In the genomic region with DNA sequence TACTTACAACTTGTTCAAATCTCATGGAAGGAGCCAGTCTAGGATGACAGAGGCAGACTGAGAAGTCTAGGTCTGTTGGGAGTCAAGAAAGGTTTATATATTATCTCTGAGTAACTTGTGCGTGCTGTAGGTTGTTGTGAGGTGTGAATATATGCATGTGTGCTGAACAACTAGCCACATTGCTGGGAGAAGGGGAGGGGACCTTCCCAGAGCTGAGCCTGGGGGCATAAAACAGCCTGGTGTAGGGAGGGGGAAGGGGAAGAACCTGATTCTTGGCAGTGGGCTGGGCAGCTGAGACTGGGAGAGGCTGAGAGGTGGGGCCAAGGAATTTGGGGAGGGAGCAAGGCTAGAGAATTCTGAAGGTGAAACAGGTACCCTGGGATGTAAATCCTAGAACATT, we compare ENCODE assay signal across 25 mouse cellular contexts. TPM values are rescaled to one million over a fixed set of nuclear protein-coding genes. Genes with fewer than 3 reads are reported as not detected.
"Had no signal": no experiment of that assay in that cellular context is flagged by ENCODE, and none has a peak within 500 bp of the region (broad histone marks: within the 10 kb centered on the region; RNA-seq: fewer than 3 reads in every experiment).

A gene (minus strand): TSS at position 101 of the 400 bp plus-strand sequence.

- H3K36me3 ChIP-seq: limb, embryonic 10.5 days; limb, embryonic 13.5 days; lung, embryonic 15.5 days; midbrain, embryonic 10.5 days; midbrain, embryonic 13.5 days; neural tube, embryonic 13.5 days had no signal

- H3K4me3 ChIP-seq: limb, embryonic 10.5 days; limb, embryonic 13.5 days; liver, embryonic 12.5 days; liver, embryonic 15.5 days; lung, embryonic 15.5 days; megakaryocyte, embryonic 14.5 days; midbrain, embryonic 10.5 days; midbrain, embryonic 13.5 days; myocyte; neural tube, embryonic 13.5 days had no signal

- H3K9me3 ChIP-seq: limb, embryonic 10.5 days; limb, embryonic 13.5 days; liver, embryonic 12.5 days; liver, embryonic 15.5 days; lung, embryonic 15.5 days; megakaryocyte, embryonic 14.5 days; midbrain, embryonic 10.5 days; midbrain, embryonic 13.5 days; neural tube, embryonic 13.5 days had no signal

- H3K4me1 ChIP-seq: limb, embryonic 10.5 days; limb, embryonic 13.5 days; lung, embryonic 15.5 days; midbrain, embryonic 10.5 days; midbrain, embryonic 13.5 days; neural tube, embryonic 13.5 days had no signal

- H3K27me3 ChIP-seq: limb, embryonic 13.5 days; liver, embryonic 15.5 days; lung, embryonic 15.5 days; midbrain, embryonic 13.5 days; neural tube, embryonic 13.5 days had no signal

- DNase-seq: liver; lung, adult 18-20 months; lung, postnatal 10 days; lung, postnatal 36 days; thymus, adult 18-20 months; thymus, postnatal 25 days had no signal

- H3K9ac ChIP-seq: limb, embryonic 13.5 days; liver, embryonic 12.5 days; liver, embryonic 15.5 days; lung, embryonic 15.5 days; midbrain, embryonic 13.5 days; neural tube, embryonic 13.5 days had no signal

- H3K27ac ChIP-seq: limb, embryonic 10.5 days; limb, embryonic 13.5 days; liver, embryonic 12.5 days; liver, embryonic 15.5 days; lung, embryonic 15.5 days; midbrain, embryonic 10.5 days; midbrain, embryonic 13.5 days; neural tube, embryonic 13.5 days had no signal

RNA-seq across cellular contexts. Expression of the gene that starts here (rescaled TPM):
- total RNA-seq: layer of hippocampus, adult 18-20 months; layer of hippocampus, postnatal 14 days; left cerebral cortex, postnatal 25 days; monocyte, adult 5-6 weeks; neutrophil, adult 5-6 weeks had no signal
- polyA plus RNA-seq: intestine, embryonic 14.5 days; limb, embryonic 10.5 days; limb, embryonic 13.5 days; lung, embryonic 15.5 days; midbrain, embryonic 10.5 days; midbrain, embryonic 13.5 days; midbrain, embryonic 16.5 days; myocyte; neural tube, embryonic 13.5 days; small intestine, adult 2 months; stomach, embryonic 16.5 days had no signal
